Mouse (Mus musculus): Measurements from ENCODE around the gene Gys1. TPM values are rescaled to one million over a fixed set of nuclear protein-coding genes. Genes with fewer than 3 reads are reported as not detected.

Gys1 gene
- total RNA-seq, 1 experiment, result 26.1 TPM

- Histone ChIP-seq H3K9ac (ENCODE audit: insufficient read depth, low read depth, low read length, poor library complexity, severe bottlenecking) (peak overlapping the region; percentile 48; the same call in 1 of the 2 replicates), H3K36me3 (ENCODE audit: control insufficient read depth, insufficient read depth, low read length, poor library complexity, severe bottlenecking) (peaks cover 12% of the 10 kb centered on the region), H3K4me3 (ENCODE audit: insufficient read depth in 1 of 2, low read depth in 1 of 2, low read length in 2 of 2, poor library complexity in 1 of 2, severe bottlenecking in 1 of 2) (no peak overlapping the region), H3K4me1 (ENCODE audit: control insufficient read depth in 2 of 2, insufficient read depth in 2 of 2, low read length in 2 of 2, poor library complexity in 1 of 2) (peaks cover 4 to 9% of the 10 kb centered on the region in 2 experiments; a peak in 1 of 4 replicates), H3K9me3 (ENCODE audit: control insufficient read depth, insufficient read depth, low read depth, low read length) (no peaks in the 10 kb centered on the region), H3K27ac (ENCODE audit: insufficient read depth, low read depth, low read length, poor library complexity, severe bottlenecking) (no peak overlapping the region; the same call in 1 of the 2 replicates)
- no peak for TF ChIP-seq HCFC1 (IDR thresholded peaks at IDR 0.05; ENCODE audit: borderline replicate concordance, insufficient read depth, low read length)
- peak; percentile 67 for TF ChIP-seq MAFK (IDR thresholded peaks at IDR 0.05; ENCODE audit: insufficient read depth, low read depth, low read length)
- no peak for TF ChIP-seq ZNF384 (IDR thresholded peaks at IDR 0.05; ENCODE audit: low read depth, low read length)
- DNase-seq (ENCODE audit: low read depth, low spot score), result no peak
- in situ Hi-C loops (cut with MboI; ENCODE audit: low sequenced_read_pairs in 2 of 2, unreplicated experiment in 2 of 2), result no loop called here
Observed at GRCm38 (mm10) chr7:45396787-45397186, 37.9 kb upstream of the Gys1 start.

- Histone ChIP-seq H3K27ac (ENCODE audit: insufficient read depth, low read depth, low read length, poor library complexity, severe bottlenecking) (no peak overlapping the region), H3K4me1 (ENCODE audit: control insufficient read depth in 2 of 2, insufficient read depth in 2 of 2, low read length in 2 of 2, poor library complexity in 1 of 2) (peaks cover 9 to 11% of the 10 kb centered on the region in 2 experiments; a peak in 1 of 4 replicates), H3K9me3 (ENCODE audit: control insufficient read depth, insufficient read depth, low read depth, low read length) (no peaks in the 10 kb centered on the region), H3K36me3 (ENCODE audit: control insufficient read depth, insufficient read depth, low read length, poor library complexity, severe bottlenecking) (no peaks in the 10 kb centered on the region), H3K9ac (ENCODE audit: insufficient read depth, low read depth, low read length, poor library complexity, severe bottlenecking) (peak overlapping the region; percentile 8; the same call in 1 of the 2 replicates), H3K4me3 (ENCODE audit: insufficient read depth in 1 of 2, low read depth in 1 of 2, low read length in 2 of 2, poor library complexity in 1 of 2, severe bottlenecking in 1 of 2) (no peak overlapping the region)
- in situ Hi-C loops (cut with MboI; ENCODE audit: low sequenced_read_pairs in 2 of 2, unreplicated experiment in 2 of 2), result no loop called here
- DNase-seq (ENCODE audit: low read depth, low spot score), result no peak
- TF ChIP-seq ZC3H11A (IDR thresholded peaks at IDR 0.05; ENCODE audit: borderline replicate concordance, low read depth, low read length) (no peak), MAFK (IDR thresholded peaks at IDR 0.05; ENCODE audit: insufficient read depth, low read depth, low read length) (no peak), HCFC1 (IDR thresholded peaks at IDR 0.05; ENCODE audit: borderline replicate concordance, insufficient read depth, low read length) (no peak), CHD2 (IDR thresholded peaks at IDR 0.05; ENCODE audit: low read depth, low read length) (no peak), ZNF384 (IDR thresholded peaks at IDR 0.05; ENCODE audit: low read depth, low read length) (no peak)
Observed at GRCm38 (mm10) chr7:45401521-45402085, 33.0 kb upstream of the Gys1 start.

- no peak overlapping the region for H3K27ac ChIP-seq (ENCODE audit: insufficient read depth, low read depth, low read length, poor library complexity, severe bottlenecking)
Observed at GRCm38 (mm10) chr7:45403532-45404261, 30.9 kb upstream of the Gys1 start.

GRCm38 (mm10) chr7:45405091-45406075 lies 29.3 kb upstream of the Gys1 start, which contains the start of gene Kcna7:
Gene Kcna7 (plus strand): TSS chr7:45405653.
- Histone ChIP-seq H3K9me3 (ENCODE audit: control insufficient read depth, insufficient read depth, low read depth, low read length) (no peaks in the 10 kb centered on the region), H3K27ac (ENCODE audit: insufficient read depth, low read depth, low read length, poor library complexity, severe bottlenecking) (no peak within 1 kb of the TSS; the same call in 1 of the 2 replicates), H3K9ac (ENCODE audit: insufficient read depth, low read depth, low read length, poor library complexity, severe bottlenecking) (peak within 1 kb of the TSS; percentile 81), H3K4me1 (ENCODE audit: control insufficient read depth in 2 of 2, insufficient read depth in 2 of 2, low read length in 2 of 2, poor library complexity in 1 of 2) (peaks cover 7 to 14% of the 10 kb centered on the region in 2 experiments; a peak in 2 of 4 replicates), H3K36me3 (ENCODE audit: control insufficient read depth, insufficient read depth, low read length, poor library complexity, severe bottlenecking) (no peaks in the 10 kb centered on the region), H3K4me3 (ENCODE audit: insufficient read depth in 1 of 2, low read depth in 1 of 2, low read length in 2 of 2, poor library complexity in 1 of 2, severe bottlenecking in 1 of 2) (peak within 1 kb of the TSS; percentile 82 to 94)
- in situ Hi-C loops (cut with MboI; ENCODE audit: low sequenced_read_pairs in 2 of 2, unreplicated experiment in 2 of 2), result no loop called here
- no peak for TF ChIP-seq CHD2 (IDR thresholded peaks at IDR 0.05; ENCODE audit: low read depth, low read length)
- no peak for TF ChIP-seq MAFK (IDR thresholded peaks at IDR 0.05; ENCODE audit: insufficient read depth, low read depth, low read length)
- TF ChIP-seq ZNF384 (IDR thresholded peaks at IDR 0.05; ENCODE audit: low read depth, low read length), result no peak
- no peak for TF ChIP-seq ZC3H11A (IDR thresholded peaks at IDR 0.05; ENCODE audit: borderline replicate concordance, low read depth, low read length)
- no peak for TF ChIP-seq HCFC1 (IDR thresholded peaks at IDR 0.05; ENCODE audit: borderline replicate concordance, insufficient read depth, low read length)
- no peak for DNase-seq (ENCODE audit: low read depth, low spot score)

More at GRCm38 (mm10) chr7:45403532-45404261, 30.9 kb upstream of the Gys1 start:
- H3K36me3 ChIP-seq (ENCODE audit: control insufficient read depth, insufficient read depth, low read length, poor library complexity, severe bottlenecking), result no peaks in the 10 kb centered on the region
- peaks cover 7 to 14% of the 10 kb centered on the region in 2 experiments; a peak in 2 of 4 replicates for H3K4me1 ChIP-seq (ENCODE audit: control insufficient read depth in 2 of 2, insufficient read depth in 2 of 2, low read length in 2 of 2, poor library complexity in 1 of 2)
- no peaks in the 10 kb centered on the region for H3K9me3 ChIP-seq (ENCODE audit: control insufficient read depth, insufficient read depth, low read depth, low read length)
- in situ Hi-C loops (cut with MboI; ENCODE audit: low sequenced_read_pairs in 2 of 2, unreplicated experiment in 2 of 2), result no loop called here
- no peak overlapping the region for H3K4me3 ChIP-seq (ENCODE audit: insufficient read depth in 1 of 2, low read depth in 1 of 2, low read length in 2 of 2, poor library complexity in 1 of 2, severe bottlenecking in 1 of 2)
- no peak for TF ChIP-seq HCFC1 (IDR thresholded peaks at IDR 0.05; ENCODE audit: borderline replicate concordance, insufficient read depth, low read length)
- TF ChIP-seq ZC3H11A (IDR thresholded peaks at IDR 0.05; ENCODE audit: borderline replicate concordance, low read depth, low read length), result no peak
- H3K9ac ChIP-seq (ENCODE audit: insufficient read depth, low read depth, low read length, poor library complexity, severe bottlenecking), result no peak overlapping the region
- DNase-seq (ENCODE audit: low read depth, low spot score), result peak; percentile 72
